Mouse (Mus musculus) thymus, postnatal 10 days (tissue): ENCODE measurements around the gene Arhgdib.

Experiments used
- DNase-seq, 2 experiments: peaks; one replicate each; pipeline ENCODE4 v3.0.0; 2021; ENCODE audit warnings: low spot score in 2 of 2

Gene Arhgdib

GRCm38 (mm10) chr6:136952930-136953329, 11.2 kb upstream of the Arhgdib start:
- no peak for DNase-seq

GRCm38 (mm10) chr6:136950171-136950570, 8.5 kb upstream of the Arhgdib start:
- DNase-seq, result no peak

GRCm38 (mm10) chr6:136947716-136948115, 6.0 kb upstream of the Arhgdib start:
- no peak for DNase-seq

- DNase-seq, result peak; percentile 45 to 57
Observed at GRCm38 (mm10) chr6:136946943-136947342, 5.2 kb upstream of the Arhgdib start.

GRCm38 (mm10) chr6:136946241-136946640, 4.5 kb upstream of the Arhgdib start:
- DNase-seq, result no peak

GRCm38 (mm10) chr6:136944511-136944910, 2.8 kb upstream of the Arhgdib start:
- no peak for DNase-seq

- DNase-seq, result no peak
Observed at GRCm38 (mm10) chr6:136943392-136943791, 1.7 kb upstream of the Arhgdib start.

GRCm38 (mm10) chr6:136942280-136942679, 581 bp upstream of the Arhgdib start:
- DNase-seq, result no peak

GRCm38 (mm10) chr6:136940188-136940960, 1.3 kb downstream of the Arhgdib start:
- peak in 1 of 2 experiments; percentile 50 for DNase-seq

- DNase-seq, result no peak
Observed at GRCm38 (mm10) chr6:136939326-136940187, 2.1 kb downstream of the Arhgdib start.

- DNase-seq, result no peak
Observed at GRCm38 (mm10) chr6:136938331-136939126, 3.2 kb downstream of the Arhgdib start.

GRCm38 (mm10) chr6:136937117-136937516, 4.6 kb downstream of the Arhgdib start:
- no peak for DNase-seq

GRCm38 (mm10) chr6:136936361-136936760, 5.3 kb downstream of the Arhgdib start:
- no peak for DNase-seq

- DNase-seq, result no peak
Observed at GRCm38 (mm10) chr6:136935233-136935632, 6.5 kb downstream of the Arhgdib start.

GRCm38 (mm10) chr6:136934068-136934467, 7.6 kb downstream of the Arhgdib start:
- no peak for DNase-seq

GRCm38 (mm10) chr6:136931246-136931645, 10.5 kb downstream of the Arhgdib start:
- DNase-seq, result no peak

GRCm38 (mm10) chr6:136930677-136931076, 11.0 kb downstream of the Arhgdib start:
- DNase-seq, result peak; percentile 78 to 86

- DNase-seq, result no peak
Observed at GRCm38 (mm10) chr6:136927626-136928025, 14.1 kb downstream of the Arhgdib start.

- DNase-seq, result peak in 1 of 2 experiments; percentile 41
Observed at GRCm38 (mm10) chr6:136925049-136925448, 16.6 kb downstream of the Arhgdib start.

GRCm38 (mm10) chr6:136923532-136923931, 18.2 kb downstream of the Arhgdib start, which contains the start of gene Pde6h:
Gene Pde6h, plus strand, starts transcription at chr6:136923832.
- DNase-seq, result no peak

GRCm38 (mm10) chr6:136922871-136923270, 18.8 kb downstream of the Arhgdib start:
- no peak for DNase-seq

GRCm38 (mm10) chr6:136922080-136922479, 19.6 kb downstream of the Arhgdib start, which contains the start of gene Erp27:
Gene Erp27, minus strand, starts transcription at chr6:136922180.
- DNase-seq, result no peak
